Mouse (Mus musculus) embryo, embryonic 10 days (tissue): ENCODE measurements around the gene Ebi3.

ENCODE experiments used
- DNase-seq: peaks from one replicate; pipeline ENCODE4 v3.0.0-alpha.2; 2015; ENCODE audit warnings: low spot score

The Ebi3 gene

DNA sequence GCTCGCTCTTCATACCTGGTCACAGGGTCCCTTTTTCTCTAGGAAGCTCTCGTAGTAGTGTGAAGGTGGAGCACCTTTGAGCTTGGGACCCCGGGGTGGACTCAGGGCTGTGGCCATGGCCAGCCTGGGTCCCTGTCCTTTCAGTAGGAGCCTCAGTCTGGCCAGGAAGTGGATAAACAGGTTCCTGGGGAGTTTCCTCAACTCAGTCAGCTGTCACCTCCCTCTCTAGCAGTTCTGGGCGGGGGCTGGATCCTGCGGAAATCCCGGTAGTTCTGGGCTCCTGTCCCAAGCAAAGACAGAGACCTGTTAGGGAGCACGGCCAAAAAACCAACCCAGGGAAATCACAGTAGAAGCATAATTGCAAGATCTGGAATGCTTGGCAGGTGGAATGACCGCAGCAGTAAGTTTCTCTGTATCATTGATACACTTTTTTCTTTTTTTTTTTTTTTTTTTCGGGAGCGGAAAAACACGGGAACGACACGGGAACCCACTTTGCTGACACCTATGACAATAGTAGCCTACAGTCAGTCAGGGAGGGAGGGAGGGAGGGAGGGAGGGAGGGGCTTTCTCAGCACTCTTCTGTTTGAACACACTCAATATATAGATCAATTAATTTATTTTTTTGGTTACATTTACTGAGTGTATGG lies 53.1 kb downstream of the Ebi3 start, which contains the start of the genes Stap2 and Mpnd:
Stap2 (minus strand) TSS at position 170 of the 647 bp plus-strand sequence.
Mpnd (plus strand) TSS at position 297 of the 647 bp plus-strand sequence.
- DNase-seq = peak; percentile 90
